Mouse (Mus musculus) CD4-positive helper T cell, adult 2 months (primary cell): ENCODE data around the gene Adora1.
"Not testable (repeated sequence)": the region's sequence is repeated elsewhere in the genome, so short reads cannot be mapped to it uniquely, and the experiment has no call there.

Experiments used
- DNase-seq: peaks from one replicate; pipeline ENCODE4 v3.0.0-alpha.2; 2012; ENCODE audit warnings: low read depth, missing footprints, low spot score

The Adora1 gene

DNA sequence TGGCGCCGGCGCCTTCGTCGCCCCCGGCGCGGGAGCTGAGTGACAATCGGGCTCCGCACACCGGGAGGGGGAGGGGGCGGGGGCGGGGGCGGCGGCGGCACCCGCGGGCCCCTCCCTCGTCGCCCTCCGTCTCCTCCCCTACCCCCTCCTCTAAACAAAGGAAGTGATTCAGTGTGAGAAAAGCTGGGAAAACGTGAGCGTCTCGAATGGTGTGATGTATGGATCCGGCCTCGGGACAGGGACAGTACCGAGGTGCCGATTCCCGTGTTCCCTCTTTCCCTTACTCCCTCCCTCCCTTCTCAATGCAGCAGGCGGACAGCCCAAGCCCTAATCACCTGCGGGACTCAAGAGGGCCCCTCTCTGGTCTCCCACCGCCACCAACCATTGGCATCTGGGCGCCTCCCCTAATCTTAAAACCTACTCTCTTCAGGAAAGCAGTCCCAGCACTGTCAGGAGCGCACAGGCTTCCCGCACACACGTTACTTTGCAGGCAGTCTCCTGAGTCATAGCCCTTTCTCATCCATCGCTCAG is at the start of gene Adora1:
Gene Adora1 (minus strand): TSS at position 41 of the 531 bp plus-strand sequence.
- no peak for DNase-seq

DNA sequence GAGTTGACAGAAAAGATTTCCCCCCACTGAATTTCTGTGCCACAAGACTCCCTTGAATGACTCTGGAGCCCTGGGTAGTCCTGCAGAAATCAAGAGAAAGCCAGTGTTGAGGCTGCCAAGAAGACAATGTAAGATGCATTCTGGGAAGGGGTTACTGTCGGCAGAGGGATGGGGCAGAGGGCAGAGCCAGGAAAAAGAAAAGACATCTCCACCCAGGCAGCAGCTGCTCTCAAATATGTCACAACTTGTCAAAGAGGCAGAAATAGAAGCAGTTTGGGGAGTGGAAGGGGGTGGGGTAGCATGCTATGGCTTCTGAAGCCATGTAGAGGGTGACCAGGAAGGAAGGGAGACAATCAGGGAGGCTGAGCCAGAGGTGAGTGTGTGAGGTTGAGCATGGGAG is 47.9 kb upstream of the Adora1 start:
- no peak for DNase-seq

DNA sequence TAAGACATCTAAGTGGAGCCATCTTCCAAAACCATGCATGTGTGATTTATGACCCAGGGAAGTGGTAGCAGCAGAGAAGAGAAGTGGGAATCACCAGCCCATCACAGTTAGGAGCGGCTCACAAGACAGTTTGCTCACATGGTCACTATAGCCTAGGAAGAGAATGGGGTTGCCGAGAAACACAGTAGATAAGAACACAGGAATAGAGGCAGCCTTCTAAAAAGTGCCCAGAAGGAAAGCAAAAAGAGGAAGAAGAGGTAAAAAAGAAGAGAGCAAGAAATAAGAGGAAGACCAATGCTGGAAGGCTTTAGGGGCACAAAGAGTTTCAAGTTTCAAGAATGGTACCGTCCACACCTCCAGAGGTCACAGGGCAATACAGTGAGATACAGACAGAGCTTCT is 47.1 kb upstream of the Adora1 start:
- DNase-seq, result no peak

DNA sequence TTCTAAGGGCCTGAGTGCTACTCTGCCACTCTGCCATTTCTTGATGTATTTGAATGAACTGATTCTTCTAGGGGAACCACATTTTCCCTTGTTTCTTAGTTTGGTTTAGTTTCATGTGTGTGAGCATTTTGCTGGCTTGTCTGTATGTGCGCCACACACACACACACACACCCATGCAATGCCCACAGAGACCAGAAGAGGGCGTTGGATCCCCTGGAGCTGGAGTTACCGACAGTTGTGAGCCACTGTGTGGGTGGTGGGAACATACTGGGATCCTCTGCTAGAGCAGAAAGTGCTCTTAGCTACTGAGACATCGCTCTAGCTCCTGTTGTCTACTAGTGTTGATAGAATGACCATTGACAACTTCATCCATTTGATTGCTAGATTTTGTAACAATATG is 46.3 kb upstream of the Adora1 start:
- DNase-seq, result no peak

DNA sequence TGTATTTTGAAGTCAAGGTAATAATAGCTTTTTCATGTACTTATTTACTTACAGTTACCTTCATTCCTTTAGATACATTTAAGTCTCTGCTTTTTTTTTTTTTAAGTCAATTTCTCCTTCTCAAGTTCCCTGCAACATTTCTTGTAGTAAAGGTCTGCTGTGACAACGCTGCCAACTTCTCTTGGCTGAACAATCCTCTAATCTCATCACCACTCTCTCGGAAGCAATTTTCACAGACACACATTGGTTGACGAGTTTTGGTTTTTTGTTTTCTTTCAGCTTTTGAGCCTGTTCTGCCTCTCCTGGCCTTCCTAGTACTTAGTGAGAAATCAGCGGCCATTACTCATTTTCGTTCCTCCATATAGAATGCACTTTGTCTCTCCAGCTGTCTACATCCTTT is 44.9 kb upstream of the Adora1 start:
- no peak for DNase-seq

DNA sequence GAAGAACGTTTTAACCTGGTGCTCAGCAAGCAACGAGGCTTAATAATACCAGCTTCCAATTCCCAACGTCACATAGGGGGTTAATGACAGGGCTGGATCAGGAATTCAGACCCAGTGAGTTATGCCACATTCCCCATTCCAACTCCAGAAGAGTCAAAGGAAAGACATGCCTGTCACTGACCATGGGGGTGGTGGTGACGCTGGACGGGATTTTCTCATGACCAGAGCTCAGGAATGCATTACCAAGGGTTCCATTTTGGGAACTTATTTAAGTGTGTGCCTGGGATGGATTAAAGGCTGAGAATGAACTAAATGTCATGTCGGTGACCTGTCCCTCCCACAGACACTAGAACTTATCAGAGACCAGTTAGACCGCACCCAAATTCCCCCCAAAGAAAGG is 41.6 kb upstream of the Adora1 start:
- no peak for DNase-seq

DNA sequence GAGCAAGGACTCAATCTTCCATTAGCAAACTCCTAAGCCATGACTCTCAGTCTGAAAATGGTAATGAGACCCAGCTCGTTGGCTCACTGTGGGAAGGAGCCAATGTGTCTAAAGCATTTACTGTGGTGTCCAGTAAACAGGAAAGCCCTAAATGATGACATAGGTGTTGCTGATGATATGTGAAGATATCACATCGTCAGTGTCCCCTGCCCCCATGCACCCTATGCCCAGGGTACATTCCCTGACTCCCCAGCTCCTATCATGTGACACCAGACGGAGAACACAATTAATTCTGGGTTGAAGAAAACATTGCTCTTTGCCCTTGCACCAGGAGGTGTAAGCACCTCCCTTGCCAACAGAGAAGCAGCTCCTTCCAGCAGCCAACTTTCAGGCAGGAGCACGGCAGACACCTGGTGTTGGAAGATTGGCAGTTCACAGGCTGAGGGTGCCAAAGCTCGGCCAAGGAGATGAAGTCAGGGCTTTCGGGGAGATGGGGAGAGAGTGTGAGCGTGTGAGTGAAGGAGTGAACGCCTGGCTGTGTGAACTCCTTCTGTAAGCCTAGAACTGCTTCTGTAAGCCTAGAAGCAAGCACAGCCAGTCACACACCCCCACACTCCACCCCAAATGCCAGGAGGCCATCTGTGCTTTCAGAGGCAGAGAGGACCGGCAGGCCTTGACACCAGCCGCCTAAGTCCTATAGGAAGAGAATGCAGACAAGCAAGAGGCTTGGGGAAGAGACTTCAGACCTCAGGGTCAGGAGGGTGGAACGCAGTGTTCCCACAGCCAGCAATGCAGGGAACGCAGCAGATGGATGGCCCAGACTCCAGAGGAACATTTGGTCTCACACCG is 40.6 kb upstream of the Adora1 start:
- DNase-seq, result no peak

DNA sequence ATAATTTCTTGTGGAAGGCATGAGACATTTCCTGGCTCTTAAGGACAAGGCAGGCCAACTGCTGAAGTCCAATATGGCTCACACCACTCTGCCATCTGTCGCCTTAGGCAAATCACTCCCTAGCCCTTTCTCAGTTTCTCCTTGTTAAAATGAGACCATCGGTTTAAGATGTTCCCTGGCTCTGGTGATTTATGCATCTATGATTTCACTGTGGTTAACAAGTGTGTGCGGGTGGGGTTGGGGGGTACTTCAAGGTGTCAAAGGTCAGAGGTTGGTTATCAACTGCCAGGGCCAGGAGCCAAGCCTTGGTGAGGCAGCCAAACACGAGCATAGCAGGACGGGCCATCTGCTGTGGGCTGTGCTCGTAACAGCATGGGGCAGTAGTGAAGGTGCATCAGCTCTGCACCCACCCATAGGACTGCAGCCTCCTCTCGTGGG is 39.3 kb upstream of the Adora1 start:
- no peak for DNase-seq

DNA sequence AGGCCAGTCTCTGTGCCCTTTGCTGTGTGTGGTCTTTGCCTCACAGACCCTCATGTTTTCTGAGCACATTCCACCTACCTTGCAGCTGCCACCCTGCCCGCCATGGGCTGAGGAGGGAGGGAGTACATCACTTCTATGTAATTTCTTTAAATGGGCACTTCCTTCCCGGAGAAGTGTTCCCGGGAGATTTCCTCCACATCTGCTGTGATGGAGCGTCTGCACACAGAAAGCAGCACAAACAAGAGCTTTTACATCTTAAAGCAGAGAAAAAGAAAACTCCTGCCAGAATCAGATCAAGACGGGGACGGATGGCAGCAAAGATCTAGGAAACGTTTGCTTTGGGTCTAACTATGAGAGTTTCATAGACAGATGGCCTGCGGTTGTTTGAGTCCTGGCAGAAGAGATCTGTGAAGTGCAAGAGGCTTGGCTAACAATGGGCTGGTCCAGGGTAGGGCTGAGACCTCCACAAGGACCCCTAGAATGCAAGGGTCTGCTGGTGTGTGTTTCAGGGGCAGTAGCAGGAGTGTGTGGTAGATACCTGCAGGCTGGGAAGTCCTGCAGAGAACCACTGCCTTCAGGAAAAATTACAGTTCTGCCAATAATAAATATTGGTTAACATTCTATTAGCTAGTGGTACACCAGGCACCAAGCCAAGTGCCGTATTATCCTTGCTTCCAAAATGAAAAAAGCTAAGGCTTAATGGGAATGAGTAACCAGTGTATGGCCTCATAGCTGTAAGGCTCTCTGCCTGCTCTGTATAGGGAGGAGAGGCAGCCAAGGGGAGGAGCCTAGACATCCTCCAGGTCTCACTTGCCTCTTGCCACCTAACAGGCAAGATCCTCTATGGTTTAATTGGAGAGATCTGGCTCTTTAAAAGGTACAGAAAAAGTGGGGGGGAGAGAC is 38.5 kb upstream of the Adora1 start:
- DNase-seq, result no peak

DNA sequence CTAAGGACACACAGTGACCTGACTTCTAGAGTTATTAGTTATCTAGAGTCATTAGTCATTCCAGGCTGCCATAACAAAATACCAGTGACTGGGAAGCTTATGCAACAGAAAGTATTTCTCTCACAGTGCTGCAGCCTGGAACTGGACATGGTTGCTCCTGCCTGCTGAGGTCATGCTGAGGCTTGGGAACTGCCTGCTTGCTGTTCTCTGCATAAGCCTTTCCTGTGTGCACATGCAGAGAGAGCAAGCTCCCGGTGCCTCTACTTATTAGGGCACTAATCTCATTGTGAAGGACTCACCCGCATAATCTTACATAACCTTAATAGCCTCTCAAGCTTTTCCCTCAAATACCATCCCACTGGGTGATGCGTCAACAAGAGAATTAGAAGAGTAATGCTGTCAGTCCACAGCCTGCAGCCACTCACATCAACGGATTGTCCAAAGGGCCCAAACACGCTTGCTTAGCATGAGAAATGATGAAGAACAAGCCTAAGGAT is 37.6 kb upstream of the Adora1 start:
- DNase-seq, result no peak

DNA sequence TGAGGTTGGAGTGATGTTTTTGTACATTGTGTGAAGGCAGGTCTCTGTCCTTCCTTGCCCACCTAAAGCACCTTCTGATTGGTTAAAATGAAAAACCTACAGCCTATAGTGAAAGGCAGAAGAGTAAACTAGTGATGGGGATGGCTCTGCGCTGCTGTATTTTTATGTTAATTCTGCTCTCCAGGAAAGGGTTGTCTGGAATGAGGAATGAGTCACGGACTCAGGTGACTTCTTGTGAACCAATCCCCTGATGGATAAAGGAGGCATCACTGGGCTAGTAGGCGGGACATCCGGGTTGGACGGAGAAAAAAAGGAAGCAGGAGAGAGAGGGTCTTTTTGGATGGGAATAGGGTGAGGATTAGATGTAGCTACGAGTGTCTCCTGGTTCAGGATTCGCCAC is 34.8 kb upstream of the Adora1 start:
- no peak for DNase-seq

DNA sequence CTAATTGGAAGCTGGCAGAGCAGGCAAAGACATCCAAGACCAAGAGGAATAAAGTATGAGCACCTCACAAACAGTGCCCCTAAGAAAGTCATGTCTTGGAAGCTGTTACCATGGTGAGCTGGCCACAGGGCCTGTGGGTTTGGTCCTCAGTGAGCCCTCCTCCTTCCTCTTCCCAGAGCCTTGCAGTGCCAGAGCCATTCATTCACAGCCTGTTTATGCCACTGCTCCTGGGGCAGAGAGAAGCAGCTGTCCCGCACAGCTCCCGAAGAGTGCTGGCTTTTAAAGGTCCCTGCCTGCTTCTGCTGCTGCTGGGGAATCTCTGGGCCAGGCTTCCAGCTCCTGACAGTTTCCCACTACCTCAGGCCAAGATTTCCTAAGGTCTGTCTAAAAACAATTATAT is 30.6 kb upstream of the Adora1 start:
- no peak for DNase-seq

DNA sequence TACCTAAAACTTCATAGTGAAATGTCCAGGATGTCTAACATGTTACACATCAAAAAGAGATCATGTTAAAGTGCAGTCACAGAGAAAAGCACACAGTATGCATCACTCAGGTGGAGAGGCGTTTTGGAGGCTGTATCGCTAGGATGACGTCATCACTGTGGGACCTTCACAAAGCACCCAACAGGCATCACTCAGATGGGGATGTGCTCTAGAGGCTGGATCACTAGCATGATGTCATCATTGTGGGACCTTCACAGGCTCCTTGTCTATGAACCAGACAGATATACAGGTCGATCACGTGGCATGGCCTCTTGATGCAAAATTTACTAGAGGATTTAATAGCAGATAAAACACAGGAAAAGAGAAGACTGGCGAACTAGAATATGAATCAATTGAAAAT is 29.1 kb upstream of the Adora1 start:
- DNase-seq, result no peak

DNA sequence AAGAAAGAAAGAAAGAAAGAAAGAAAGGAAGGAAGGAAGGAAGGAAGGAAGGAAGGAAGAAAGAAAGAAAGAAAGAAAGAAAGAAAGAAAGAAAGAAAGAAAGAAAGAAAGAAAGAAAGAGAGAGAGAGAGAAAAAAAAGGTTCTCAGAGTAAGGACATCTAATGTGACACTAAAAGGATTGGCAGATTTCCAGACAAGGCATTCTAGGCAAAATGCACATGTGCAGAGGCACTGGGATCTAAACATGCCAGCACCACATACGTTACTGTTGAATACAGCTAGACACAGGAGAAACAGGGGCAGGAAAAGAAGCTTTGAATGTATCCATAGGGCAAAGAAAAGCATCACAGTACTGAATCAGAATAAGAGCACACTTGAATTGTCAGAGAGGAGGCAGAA is 14.4 kb upstream of the Adora1 start:
- not testable (repeated sequence) for DNase-seq

DNA sequence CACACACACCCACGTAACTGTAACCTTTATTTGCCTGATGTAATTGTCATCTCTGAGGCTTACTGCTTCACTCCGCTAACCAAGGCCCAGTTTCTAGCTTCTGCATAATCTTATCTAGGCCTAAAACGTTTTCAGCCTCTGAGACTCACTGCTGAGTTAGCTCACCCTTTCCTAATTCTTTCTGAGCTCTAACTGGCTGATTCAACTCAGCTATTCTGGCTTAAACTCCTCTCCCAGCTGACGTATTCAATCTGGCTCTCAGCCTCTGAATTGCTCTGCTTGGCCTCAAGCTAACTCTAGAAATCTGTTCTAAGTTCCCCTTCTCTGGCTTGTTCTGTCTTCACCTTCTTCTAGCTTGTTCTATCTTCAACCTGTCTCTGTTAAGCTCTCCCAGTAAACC is 11.4 kb upstream of the Adora1 start:
- DNase-seq, result no peak

DNA sequence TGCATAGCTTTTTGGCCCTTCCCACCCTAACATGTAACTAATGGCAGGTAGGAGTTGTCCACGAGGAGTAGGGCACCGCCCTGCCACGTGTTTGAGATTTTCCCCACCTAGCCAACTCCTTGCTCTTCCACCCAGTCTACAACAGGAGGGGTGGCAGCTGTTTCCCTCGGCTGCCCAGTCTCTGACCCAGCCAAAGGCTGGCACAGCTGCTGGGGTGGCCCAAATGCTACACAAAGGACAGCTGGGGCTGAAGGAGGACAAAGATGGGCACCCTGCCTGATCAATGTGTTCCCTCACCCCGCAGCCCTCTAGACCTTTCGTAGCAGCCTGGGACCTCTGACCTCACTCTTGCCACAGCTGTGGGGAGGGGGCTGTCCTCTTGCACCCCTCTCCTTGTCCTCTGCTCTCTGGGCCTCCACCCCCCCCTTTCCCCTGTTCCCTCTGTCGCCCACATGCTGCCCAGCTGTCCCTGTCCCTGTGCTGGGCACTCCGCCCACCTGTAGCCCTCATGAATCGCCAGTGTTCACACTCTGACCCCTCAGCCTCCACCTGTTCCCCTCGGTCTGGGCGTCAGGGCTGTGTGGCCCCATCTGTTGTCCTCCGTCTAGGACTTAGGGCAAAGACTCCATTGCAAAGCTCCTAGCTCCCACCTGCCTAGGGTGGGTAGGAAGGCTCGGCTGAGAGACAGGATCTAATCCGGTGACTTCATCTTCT is 9.9 kb upstream of the Adora1 start:
- DNase-seq, result no peak

DNA sequence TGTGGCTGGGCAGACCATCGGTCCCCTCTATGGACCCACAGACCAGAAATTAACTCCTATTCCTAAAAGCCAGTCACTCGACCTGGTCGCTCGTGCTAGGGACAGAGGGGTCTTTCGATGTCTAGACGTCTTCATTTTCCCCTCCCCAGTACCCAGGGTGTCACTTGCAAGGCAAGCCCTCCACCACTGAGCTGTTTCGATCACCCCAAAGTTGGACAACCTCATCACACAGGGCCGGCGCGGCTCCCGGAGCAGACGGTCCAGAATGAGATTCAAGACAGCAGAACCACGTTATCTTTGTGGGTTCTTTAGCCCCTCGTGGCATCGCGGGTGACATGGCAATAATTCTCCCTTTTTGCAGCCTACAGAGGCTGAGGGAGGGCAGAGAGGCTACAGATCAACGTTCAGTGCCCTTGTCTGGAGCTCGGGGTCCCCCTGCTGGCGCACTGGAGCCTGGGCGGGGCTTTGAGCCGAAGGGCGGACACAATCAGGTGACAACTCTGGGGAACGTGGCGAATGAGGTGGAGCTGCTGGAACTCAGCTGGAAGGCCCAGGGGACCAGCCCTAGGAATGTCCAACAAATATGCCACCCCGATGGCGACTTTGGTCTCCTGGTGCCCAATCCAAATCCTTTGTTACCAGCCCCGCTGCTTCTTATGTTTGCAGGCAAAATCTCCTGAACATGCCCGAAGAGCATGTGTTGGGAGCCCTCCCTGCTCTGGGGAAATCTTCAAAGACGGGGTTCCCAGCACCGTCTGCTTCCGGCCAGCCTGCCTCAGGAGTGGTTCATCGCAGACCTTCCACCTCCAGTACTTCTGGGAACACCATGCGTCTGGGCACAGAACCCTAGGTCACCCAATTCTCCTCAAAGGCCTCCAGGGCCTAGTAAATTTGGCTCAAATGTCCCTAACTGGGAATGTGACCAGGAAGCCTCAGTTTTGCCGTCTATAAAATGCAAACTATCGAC is 9.0 kb upstream of the Adora1 start:
- peak; percentile 26 for DNase-seq

DNA sequence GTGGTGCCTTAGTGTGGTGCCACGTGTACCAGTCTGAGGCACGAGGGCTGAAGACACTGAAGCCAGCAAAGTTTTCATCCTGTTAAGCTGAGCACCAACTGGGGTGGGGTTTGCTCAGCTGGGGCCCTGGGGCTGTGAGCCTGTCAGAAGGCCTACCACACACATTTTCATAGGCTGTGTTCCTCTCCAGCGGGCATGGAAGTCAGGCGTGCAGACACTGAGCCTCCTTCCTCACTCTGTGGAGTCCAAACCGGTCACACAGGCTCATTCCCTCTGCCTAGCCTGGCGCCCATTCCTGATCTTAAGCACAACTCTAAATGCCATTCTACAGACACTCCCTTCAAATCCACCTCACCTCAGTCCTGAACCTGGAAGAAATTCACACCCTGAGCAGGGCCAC is 8.3 kb upstream of the Adora1 start:
- no peak for DNase-seq

DNA sequence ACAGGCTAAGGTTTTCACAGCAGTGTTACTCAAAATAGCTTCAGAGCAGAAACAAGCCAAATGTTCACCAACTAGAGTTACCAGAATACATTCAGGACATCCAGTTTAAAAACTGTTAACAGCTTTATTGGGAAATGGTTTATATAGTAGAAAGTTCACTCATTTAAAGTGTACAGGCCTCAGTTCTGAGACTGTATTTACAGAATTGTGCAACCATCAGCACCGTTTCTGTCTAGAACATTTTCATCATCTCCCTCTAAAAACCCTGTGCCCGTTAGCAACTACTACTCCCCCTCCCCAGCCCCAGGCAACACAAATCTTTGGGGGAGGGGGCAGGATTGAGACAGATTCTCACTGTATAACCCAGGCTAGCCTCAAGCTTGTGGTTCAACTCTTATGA is 7.1 kb upstream of the Adora1 start:
- no peak for DNase-seq

DNA sequence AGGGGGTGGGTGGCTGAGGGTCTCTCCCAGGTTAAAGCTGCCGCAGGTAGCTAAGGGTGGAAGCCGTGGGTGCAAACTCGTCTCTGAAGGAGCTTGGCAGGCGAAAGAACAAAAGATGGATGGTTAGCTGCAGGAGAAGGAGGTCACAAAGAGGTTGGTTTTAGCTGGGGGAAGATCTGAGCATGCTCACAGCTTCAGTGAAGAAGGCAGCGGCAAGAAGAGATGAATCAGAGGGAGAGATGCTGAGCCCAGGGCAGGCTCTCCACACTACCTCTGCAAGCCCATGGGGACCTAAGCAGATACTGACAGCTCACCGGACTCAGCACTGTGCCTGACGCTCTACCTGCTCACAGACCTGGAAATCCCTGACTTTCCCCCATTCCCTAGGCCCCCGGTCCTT is 6.1 kb upstream of the Adora1 start:
- no peak for DNase-seq
